Mouse (Mus musculus) thymus, adult 2 months (tissue): ENCODE measurements at regions not wholly inside any gene's neighbourhood (a gene's known extent, or its start where the extent isn't known, plus 50 kb on each side); places are given as distances from the start of the nearest gene placed in this dataset.

Experiments used
- CTCF ChIP-seq: fragments of 200-500 bp; IDR thresholded peaks from 2 replicates; pipeline ENCODE4 v1.5.1; 2012; ENCODE audit warnings: mild to moderate bottlenecking, control low read depth, low read length, moderate library complexity, borderline replicate concordance; ENCODE audit not compliant: control insufficient read depth, poor library complexity, insufficient read depth; ENCODE audit errors: extremely low read depth
- POLR2A ChIP-seq: fragments of 200-500 bp; IDR thresholded peaks from 2 replicates; pipeline ENCODE4 v1.6.1; 2012; ENCODE audit warnings: mild to moderate bottlenecking, low read length, control low read depth, moderate library complexity; ENCODE audit not compliant: control insufficient read depth, poor library complexity, insufficient read depth; ENCODE audit errors: extremely low read depth

DNA sequence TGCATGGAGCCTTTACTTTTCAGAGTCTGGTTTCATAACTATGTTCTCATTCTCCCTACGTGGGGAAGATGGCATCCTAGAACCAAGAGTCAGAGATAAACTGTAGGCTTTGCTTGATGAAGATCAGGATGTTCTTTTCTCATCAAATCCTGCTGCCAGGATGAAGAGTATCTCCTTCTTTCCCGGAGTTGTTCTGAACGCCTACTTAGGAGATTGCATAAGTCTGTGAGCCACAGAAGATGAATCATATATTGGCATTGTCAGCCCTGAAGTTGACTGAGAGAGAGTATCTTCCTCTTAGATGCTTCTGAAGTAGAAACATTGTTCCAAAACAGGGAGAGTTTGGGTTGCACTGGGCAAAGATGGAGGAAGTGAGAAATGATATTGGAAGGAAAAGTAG is 286.7 kb downstream of the Zfp619 start:
- no peak for TF ChIP-seq CTCF
- TF ChIP-seq POLR2A = no peak
